Mouse (Mus musculus) 3134 (cell line): ENCODE results near the gene Dixdc1.
A peak's percentile ranks its signal among the peaks of the same experiment; 100 is the strongest.

Experiments used
- DNase-seq: peaks from one replicate; pipeline ENCODE4 v3.0.0-alpha.2; 2011; ENCODE audit warnings: low spot score; ENCODE audit not compliant: insufficient read length; ENCODE audit errors: extremely low read depth

Gene Dixdc1

GRCm38 (mm10) chr9:50700921-50701691 is 38.2 kb downstream of the Dixdc1 start:
- no peak for DNase-seq

DNA sequence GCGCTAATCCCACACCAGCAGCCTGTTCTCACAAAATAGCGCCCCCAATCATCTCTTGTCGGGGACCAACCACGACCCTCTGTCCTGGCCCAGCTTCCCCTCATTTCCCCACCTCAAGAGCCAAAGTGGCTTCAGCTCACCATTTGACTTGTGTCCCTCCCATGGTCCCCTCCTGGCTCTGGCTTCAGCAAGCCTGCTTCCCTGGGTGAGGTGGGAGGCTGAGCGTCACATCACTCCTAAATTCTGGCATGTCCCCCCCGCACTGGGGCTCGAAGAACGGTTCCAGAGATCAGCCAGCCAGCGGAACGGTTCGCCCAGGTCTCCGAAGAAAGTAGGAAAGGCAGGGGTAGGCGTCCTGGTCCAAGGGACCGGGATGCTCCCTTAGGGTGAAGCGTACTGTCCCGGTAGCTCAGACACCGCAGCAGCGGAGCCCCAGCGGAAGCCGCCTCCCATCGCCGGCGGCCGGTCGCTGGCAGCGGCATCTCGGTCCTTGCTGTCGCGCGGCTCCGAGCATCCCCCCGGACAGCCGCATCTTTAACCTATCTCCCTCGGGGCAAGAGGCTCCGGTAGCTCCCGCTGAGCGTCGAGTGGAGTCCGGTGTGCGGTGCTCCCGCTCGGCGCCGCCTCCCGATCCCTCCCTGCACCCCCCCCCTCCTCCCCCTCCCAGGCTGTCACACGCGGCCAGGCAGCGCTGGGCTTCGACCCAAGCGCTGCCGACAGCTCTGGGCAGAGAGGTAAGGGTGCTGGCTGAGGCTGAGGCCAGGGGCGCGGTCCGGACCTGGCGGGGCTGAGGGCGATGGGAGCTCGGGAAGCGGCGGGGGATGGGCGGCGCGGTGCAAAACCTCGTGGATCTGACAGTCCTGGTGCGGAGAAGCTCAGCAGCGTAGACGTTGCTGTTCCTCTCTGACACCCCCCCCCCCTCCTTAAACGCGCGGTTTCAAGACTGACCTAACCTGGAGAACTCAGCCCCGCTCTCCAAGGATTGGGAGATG is 40.6 kb downstream of the Dixdc1 start:
- peak; percentile 66 for DNase-seq

GRCm38 (mm10) chr9:50697706-50698041 is 41.6 kb downstream of the Dixdc1 start:
- DNase-seq, result peak; percentile 64

DNA sequence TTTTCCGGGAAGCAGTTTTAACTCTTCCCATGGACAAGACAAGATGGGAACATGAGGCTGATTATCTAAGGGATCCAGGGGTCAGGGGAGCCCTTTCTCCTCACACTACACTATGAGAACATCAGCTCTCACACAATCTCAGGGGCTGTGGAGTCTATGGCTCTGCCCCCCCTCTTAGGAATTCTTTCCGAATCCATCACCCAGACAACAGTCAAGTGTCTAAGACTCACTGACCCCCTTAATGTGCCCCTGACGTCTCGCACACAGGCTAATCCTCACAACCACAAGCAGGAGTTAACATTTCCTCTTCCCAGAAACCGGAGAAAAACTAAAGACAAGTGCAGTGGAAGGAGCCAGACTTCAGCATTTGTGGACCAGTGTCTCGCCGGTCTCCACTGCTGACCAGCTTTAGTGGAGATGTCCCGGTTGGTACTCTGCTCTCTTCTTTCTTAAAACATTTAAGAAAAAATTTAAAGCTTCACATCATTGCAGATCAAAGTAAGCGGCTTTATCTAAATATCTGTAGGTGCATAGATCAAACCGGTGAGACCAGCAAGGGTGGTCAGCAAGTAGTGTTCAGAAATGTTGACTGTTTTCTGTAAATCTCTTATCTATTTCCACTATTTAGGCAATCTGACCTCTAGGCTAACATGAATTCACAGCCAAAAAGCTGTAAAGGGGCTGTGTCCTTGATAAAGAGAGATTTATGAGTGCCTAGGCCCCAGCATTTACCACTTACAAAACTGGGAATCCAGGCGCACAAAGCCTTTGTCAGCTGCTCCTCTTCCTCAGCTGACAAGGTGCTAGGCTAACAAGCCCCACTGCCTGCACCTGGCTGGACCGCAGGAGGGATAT is 42.2 kb downstream of the Dixdc1 start:
- no peak for DNase-seq

DNA sequence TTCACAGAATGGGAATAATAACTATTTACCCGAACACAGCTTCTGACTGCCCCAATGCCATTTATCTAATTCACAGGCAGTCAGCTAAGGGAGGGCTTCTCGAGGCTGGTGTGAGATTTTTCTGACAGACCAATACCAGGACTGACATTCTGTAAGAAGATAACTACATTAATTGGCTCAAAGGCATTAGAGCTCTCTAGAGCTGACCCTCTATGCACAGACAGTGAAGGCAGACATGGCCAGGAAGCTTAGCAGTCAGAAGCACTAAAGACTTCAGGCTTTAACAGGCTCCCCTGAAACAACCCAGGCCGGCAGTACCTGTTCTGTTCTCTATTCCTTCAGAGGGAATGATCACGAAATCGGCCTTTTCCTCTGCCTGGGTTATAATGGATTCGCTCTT is 44.2 kb downstream of the Dixdc1 start:
- no peak for DNase-seq

DNA sequence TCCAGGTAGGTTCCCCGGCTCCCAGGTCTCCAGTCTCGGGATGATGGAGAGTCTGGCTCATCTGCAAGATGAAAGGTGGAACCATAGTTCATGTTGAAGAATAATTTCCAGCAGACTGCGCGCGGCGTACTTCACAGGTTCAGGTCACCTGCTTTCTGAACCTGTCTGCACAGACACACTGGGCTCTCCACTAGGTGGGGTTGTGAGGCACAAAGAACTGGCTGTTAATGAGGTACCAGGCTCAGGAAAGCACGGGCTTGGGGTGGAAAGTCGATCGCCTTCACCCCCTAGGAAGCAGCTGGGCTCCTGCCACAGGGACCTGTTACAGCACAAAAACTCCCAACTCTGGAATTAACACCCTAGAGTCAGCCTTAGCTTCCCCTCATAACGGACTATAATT is 45.7 kb downstream of the Dixdc1 start:
- no peak for DNase-seq

DNA sequence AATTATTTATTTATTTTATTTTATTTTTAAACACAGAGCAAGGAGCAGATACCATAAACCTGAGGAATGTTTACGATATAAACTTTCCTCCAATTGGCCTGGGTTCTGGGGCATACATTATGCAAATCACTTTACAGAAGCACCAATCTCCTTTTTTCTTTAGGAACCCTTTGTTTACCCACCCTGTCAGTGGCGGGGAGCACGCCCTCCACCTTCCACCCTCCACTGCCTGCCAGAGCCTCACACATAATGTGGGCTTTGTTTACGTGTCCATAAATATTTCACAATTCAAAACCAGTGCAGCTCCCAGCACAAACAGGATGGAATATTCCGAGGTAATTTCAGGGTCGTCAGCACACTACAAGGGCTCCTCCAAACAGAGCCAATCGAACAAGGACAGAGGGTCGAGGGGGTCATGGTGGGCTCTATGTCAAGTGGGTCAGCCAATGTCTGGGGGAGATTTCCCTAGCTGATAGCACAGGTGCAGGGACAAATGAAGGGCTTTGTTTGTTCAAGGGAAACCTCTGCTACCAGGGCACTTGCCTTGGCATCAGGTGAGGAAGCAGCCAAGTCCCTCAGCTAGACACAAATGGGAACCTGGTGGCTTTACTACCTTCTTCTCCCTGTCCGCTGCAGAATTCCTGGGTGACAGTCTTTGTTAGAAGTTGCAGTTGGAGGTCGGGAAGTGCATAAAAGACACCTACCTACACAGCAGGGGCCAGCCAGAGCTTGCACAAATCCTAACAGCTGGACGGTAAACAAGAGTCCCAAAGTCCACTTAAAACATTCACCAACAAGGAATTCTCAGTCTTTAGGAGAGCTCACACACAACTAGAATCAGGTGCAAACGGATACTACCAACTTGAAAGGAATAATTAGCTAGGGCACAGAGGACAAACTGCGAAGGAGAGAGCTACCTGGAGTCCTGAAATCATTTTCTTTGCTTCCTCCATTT is 46.4 kb downstream of the Dixdc1 start:
- DNase-seq, result no peak

DNA sequence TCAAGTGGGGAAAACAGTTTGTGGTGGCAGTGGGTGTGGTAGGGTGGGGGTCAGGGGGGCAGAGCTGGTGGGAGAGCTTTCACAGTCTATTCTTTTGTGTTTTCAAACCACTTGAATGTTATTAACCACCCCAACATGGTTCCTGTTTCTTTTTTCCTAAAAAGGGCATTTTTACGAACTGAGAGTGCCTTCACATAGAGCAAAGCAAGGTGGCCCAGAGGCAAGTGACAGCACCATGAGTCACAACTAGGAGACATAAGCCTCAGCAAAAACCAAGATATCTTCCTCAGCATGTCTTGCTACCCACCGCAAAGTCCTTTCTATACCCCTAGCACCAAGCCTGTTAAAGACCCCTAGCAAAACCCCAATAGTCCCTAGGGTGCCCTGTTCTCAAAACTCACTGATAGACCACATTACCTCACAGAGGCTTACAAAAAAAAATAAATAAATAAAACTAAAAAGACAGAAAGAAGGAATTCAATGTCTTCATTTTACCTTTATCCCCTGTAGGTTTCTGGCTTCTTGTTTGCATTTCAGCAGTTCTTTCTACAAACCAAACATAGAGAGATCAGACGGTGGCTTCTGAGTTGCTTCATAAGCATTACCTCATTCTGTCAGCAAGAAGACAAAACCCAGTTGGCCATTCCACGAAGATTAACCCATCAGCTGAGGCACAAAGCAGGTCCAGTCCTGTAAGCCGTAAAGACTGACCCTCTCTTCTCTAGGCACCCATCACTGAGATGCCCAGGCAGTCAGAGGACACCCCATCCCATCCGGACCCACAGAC is 52.3 kb downstream of the Dixdc1 start:
- no peak for DNase-seq

DNA sequence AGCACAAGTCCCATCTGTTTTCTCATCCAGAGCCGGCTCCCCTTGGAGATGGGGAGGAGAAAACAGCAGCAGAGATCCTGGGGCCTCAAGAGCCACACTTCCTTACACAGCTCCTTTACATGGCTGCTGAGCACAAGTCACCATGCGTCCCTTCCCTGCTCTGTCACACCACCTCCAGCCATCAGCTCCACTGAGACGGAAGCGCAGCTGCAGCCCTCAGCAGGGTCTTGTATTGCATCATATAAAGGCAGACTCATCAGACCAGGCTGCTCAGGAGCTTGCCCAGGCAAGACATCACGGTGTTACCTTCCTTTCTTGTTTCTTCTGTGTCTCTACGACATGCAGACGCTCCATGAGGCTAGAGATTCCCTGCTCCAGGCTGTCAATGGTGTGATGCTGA is 57.6 kb downstream of the Dixdc1 start:
- no peak for DNase-seq

- DNase-seq, result no peak
Observed at GRCm38 (mm10) chr9:50679406-50679805, 59.9 kb downstream of the Dixdc1 start.

- no peak for DNase-seq
Observed at GRCm38 (mm10) chr9:50674771-50675170, 64.5 kb downstream of the Dixdc1 start.

GRCm38 (mm10) chr9:50670690-50671089 is 68.6 kb downstream of the Dixdc1 start:
- no peak for DNase-seq

- no peak for DNase-seq
Observed at GRCm38 (mm10) chr9:50667579-50668498, 71.5 kb downstream of the Dixdc1 start.

- DNase-seq, result no peak
Observed at GRCm38 (mm10) chr9:50666442-50666841, 72.9 kb downstream of the Dixdc1 start.

DNA sequence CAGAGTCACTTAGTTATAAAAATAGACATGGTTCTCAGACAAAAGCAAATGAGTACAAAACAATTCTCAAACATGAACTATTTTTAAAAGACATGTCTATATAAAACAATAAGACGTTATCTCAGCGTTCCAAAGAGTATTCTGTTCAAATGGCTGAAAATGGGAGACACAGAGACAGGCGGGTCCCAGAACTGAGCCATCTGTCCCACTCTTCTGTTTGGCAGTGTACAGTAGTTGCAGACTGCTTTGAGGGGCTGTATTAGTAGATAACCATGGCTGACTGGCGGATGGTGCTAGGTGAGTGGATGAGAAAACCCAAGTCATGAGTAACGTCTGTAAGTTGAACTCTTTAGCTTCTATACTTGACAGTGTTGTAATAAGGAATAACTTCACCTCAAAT is 74.5 kb downstream of the Dixdc1 start:
- no peak for DNase-seq

GRCm38 (mm10) chr9:50660431-50660830 is 78.9 kb downstream of the Dixdc1 start:
- peak; percentile 34 for DNase-seq

- peak; percentile 95 for DNase-seq
Observed at GRCm38 (mm10) chr9:50659392-50660217, 79.7 kb downstream of the Dixdc1 start, which contains the start of gene Dlat. Dlat (minus strand) TSS chr9:50659780.
